Mouse (Mus musculus) neural tube, embryonic 12.5 days (tissue): ENCODE measurements at regions not wholly inside any gene's neighbourhood (a gene's known extent, or its start where the extent isn't known, plus 50 kb on each side); places are given as distances from the start of the nearest gene placed in this dataset.

Experiments used
- ATAC-seq: fragments of 200-750 bp; cut with Nextera tagmentation; 2 replicates; pipeline ENCODE4 v1.8.0; 2017; ENCODE audit warnings: low read depth, mild to moderate bottlenecking, moderate TSS enrichment, moderate library complexity; ENCODE audit not compliant: low FRiP score
- H3K27ac ChIP-seq: fragments of 300-500 bp; sonication (generic); 2 replicates; pipeline ENCODE4 v1.5.1; 2016
- H3K27me3 ChIP-seq: fragments of 300-500 bp; sonication (generic); replicated peaks from 2 replicates; pipeline ENCODE4 v1.6.1; 2016; ENCODE audit warnings: mild to moderate bottlenecking
- H3K36me3 ChIP-seq: fragments of 300-500 bp; sonication (generic); 2 replicates; pipeline ENCODE4 v1.6.1; 2016; ENCODE audit warnings: mild to moderate bottlenecking
- H3K4me1 ChIP-seq: fragments of 300-500 bp; sonication (generic); 2 replicates; pipeline ENCODE4 v1.6.1; 2016
- H3K4me2 ChIP-seq: fragments of 300-500 bp; sonication (generic); replicated peaks from 2 replicates; pipeline ENCODE4 v1.6.1; 2016; ENCODE audit warnings: mild to moderate bottlenecking
- H3K4me3 ChIP-seq: fragments of 300-500 bp; sonication (generic); 2 replicates; pipeline ENCODE4 v1.5.1; 2016
- H3K9ac ChIP-seq: fragments of 300-500 bp; sonication (generic); 2 replicates; pipeline ENCODE4 v1.6.1; 2016; ENCODE audit warnings: mild to moderate bottlenecking
- H3K9me3 ChIP-seq: fragments of 300-500 bp; sonication (generic); 2 replicates; pipeline ENCODE4 v1.6.1; 2016; ENCODE audit warnings: mild to moderate bottlenecking
- WGBS: fragments of 180-500 bp; shearing (Covaris S2); methylation state at CpG from one replicate; pipeline ENCODE4 v1.1.7; 2016; 5-methylcytosine and 5-hydroxymethylcytosine counted together

- Histone ChIP-seq H3K27ac (no peak overlapping the region), H3K4me2 (no peak overlapping the region), H3K9ac (no peak overlapping the region), H3K27me3 (no peaks in the 10 kb centered on the region), H3K4me1 (no peaks in the 10 kb centered on the region), H3K4me3 (no peak overlapping the region), H3K36me3 (no peaks in the 10 kb centered on the region), H3K9me3 (no peaks in the 10 kb centered on the region)
- ATAC-seq, result no peak
- 88% methylated on average over 8 of the region's 8 CpGs for WGBS
These were observed 53.2 kb downstream of the Gm815 start for GRCm38 (mm10) chr19:26938911-26939310.

DNA sequence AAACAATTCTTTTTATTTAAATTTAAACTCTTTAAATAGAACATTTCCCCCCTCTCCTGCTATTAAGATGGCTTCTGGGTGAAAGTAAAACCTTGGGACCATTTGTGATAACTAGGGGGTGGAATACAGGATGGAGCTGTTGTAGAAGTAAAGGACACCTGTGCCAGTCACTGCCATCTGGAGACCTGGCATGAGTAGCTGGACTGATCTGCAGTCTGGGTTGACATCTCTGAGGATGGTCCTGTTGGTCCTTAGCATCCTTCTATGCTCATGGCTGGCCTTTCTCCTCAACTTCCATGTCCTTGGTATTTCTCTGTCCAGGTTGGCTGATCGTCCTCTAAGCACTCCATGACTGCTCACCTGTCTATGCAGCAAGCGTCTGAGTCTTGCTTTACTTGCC lies 58.3 kb downstream of the Gm815 start:
- Histone ChIP-seq H3K9me3 (no peaks in the 10 kb centered on the region), H3K27me3 (no peaks in the 10 kb centered on the region), H3K4me3 (no peak overlapping the region), H3K4me1 (no peaks in the 10 kb centered on the region), H3K36me3 (no peaks in the 10 kb centered on the region), H3K4me2 (no peak overlapping the region), H3K9ac (no peak overlapping the region), H3K27ac (no peak overlapping the region)
- ATAC-seq, result no peak
- WGBS, result 83% methylated on average over 2 of the region's 2 CpGs

- Histone ChIP-seq H3K27me3 (no peaks in the 10 kb centered on the region), H3K4me2 (no peak overlapping the region), H3K27ac (no peak overlapping the region), H3K9ac (no peak overlapping the region), H3K4me1 (no peaks in the 10 kb centered on the region), H3K9me3 (no peaks in the 10 kb centered on the region), H3K4me3 (no peak overlapping the region), H3K36me3 (no peaks in the 10 kb centered on the region)
- WGBS, result 68% methylated on average over 3 of the region's 3 CpGs
- no peak for ATAC-seq
These were observed 60.9 kb downstream of the Gm815 start for GRCm38 (mm10) chr19:26946562-26946961.

GRCm38 (mm10) chr19:26948479-26948878 lies 62.8 kb downstream of the Gm815 start:
- no peak for ATAC-seq
- Histone ChIP-seq H3K4me1 (no peaks in the 10 kb centered on the region), H3K4me2 (no peak overlapping the region), H3K4me3 (no peak overlapping the region), H3K27ac (no peak overlapping the region), H3K9me3 (no peaks in the 10 kb centered on the region), H3K36me3 (no peaks in the 10 kb centered on the region), H3K27me3 (no peaks in the 10 kb centered on the region), H3K9ac (no peak overlapping the region)
- WGBS, result 97% methylated on average over 2 of the region's 2 CpGs

DNA sequence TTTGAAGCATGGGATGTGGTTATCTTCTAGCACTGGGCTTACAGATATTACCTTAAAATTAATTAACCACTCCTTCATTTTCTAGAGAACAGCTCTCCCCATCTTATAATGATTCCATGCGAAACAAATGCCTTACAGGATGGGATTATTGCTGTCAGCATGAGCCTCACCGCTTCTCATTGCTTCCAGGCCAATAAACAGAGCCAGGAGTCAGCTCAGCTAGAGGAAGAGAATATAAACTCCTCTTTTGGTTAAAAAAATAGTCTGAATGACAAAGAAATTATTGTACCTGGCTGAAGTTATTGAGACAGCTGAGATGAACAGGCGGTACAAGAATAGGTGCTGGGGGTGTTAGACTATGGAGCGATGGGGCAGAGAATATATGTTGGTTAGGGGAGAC lies 63.5 kb downstream of the Gm815 start:
- H3K9ac ChIP-seq, result no peak overlapping the region
- 89% methylated on average over 4 of the region's 4 CpGs for WGBS
- no peak for ATAC-seq
- no peak overlapping the region for H3K27ac ChIP-seq
- no peaks in the 10 kb centered on the region for H3K9me3 ChIP-seq
- no peak overlapping the region for H3K4me2 ChIP-seq
- H3K4me3 ChIP-seq, result no peak overlapping the region
- no peaks in the 10 kb centered on the region for H3K4me1 ChIP-seq
- H3K36me3 ChIP-seq, result no peaks in the 10 kb centered on the region
- no peaks in the 10 kb centered on the region for H3K27me3 ChIP-seq

- 82% methylated on average over 8 of the region's 8 CpGs for WGBS
- Histone ChIP-seq H3K9me3 (no peaks in the 10 kb centered on the region), H3K27ac (no peak overlapping the region), H3K27me3 (no peaks in the 10 kb centered on the region), H3K9ac (no peak overlapping the region), H3K4me1 (no peaks in the 10 kb centered on the region), H3K4me3 (no peak overlapping the region), H3K36me3 (no peaks in the 10 kb centered on the region), H3K4me2 (no peak overlapping the region)
- no peak for ATAC-seq
These were observed 67.7 kb downstream of the Gm815 start for GRCm38 (mm10) chr19:26953348-26953747.

DNA sequence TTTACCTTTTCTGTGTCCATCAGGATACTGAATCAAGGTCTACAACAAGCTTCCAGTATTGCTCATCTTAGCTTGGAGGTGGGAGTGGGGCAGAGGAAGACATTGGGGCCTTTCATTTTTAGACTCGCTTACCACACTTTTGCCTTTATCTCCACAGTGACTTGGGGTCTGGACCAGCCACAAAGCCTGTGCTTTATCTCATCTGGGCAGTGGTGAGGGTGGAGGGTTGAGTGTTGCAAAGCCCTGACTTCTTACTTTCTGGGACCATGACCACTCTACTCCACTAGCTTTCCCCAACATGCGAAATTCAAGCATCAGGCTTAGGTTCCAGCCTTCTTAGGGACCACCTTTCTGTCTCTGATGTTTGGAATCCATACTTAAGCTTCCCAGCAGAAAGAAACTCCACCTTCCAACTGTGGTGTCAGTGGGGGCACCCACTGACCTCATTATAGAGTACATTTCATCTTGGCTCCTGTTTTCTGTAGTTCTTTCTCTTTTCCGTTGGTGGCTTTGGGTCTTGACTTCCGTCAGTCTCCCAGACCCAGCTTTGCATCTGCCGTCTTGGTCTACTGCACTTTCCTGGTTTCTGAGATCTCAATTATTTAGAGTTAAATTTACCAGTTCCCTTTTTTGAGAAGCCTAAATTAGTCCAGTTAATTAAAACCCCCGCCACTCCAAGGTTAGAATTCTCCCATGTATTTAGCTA lies 80.5 kb downstream of the Gm815 start:
- H3K9ac ChIP-seq, result no peak overlapping the region
- WGBS, result 91% methylated on average over 6 of the region's 6 CpGs
- ATAC-seq, result no peak

DNA sequence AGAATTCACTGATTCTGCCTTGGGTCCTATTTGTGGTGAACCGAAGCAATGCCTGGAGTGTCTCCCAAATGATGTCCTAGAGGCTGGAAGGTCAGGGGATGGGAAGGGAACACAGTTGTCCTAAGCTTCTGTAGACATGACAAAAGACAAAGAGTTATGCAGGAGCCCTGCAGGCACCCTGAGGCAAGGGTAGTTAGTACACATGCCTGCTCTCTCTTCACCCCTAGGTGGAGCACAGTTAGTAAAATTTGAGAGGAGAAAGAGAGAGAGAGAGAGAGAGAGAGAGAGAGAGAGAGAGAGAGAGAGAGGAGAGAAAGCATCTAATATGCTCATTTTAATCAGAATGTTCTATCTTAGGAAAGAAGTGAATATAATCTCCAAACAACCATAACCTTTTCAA lies 87.4 kb downstream of the Gm815 start:
- WGBS, result 66% methylated on average over 1 of the region's 1 CpGs
- Histone ChIP-seq H3K4me2 (no peak overlapping the region), H3K27me3 (no peaks in the 10 kb centered on the region), H3K4me3 (no peak overlapping the region), H3K27ac (no peak overlapping the region), H3K9ac (no peak overlapping the region), H3K9me3 (no peaks in the 10 kb centered on the region), H3K36me3 (no peaks in the 10 kb centered on the region), H3K4me1 (peaks cover 15% of the 10 kb centered on the region)
- ATAC-seq, result no peak

More for the DNA sequence above, 80.5 kb downstream of the Gm815 start:
- no peaks in the 10 kb centered on the region for H3K4me1 ChIP-seq
- H3K9me3 ChIP-seq, result no peaks in the 10 kb centered on the region
- no peak overlapping the region for H3K4me2 ChIP-seq
- no peaks in the 10 kb centered on the region for H3K36me3 ChIP-seq
- H3K27ac ChIP-seq, result no peak overlapping the region
- no peak overlapping the region for H3K4me3 ChIP-seq
- no peaks in the 10 kb centered on the region for H3K27me3 ChIP-seq

DNA sequence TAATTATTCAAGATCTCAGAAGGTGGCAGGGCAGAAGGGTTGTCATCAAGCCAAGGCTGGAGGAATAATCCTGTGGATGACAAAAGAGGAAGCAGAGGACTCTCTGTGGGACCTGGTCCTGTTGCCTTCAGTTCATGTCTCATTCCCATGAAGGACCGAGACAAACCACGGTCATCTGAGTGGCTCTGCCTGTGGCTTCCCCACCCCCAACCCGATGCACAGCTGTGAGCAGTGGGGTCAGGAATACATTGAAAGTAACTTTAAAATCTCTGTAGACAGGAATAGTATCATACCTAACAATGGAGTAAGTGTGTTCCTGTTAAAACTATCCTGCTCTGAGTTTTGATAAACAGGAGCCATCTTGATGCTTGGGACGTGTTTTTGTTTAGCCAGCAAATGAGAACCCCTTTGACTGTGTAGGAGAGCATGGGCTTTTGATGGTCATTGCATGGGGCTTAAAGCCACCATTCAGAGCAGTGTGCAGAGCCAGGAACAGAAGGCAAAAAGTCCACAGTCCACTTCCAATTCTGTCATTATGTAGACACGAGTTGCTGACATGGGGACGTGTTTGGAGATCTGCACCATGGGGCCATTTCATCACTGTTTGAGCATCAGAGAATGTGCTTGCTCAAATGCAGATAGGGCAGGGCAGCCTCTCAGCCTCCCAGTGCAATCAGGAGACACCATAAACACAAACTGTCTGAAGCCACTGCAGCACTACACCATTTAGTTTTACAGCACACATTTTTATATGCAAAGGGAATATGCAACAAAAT lies 88.3 kb downstream of the Gm815 start:
- Histone ChIP-seq H3K4me2 (no peak overlapping the region), H3K4me3 (no peak overlapping the region), H3K9me3 (no peaks in the 10 kb centered on the region), H3K36me3 (no peaks in the 10 kb centered on the region), H3K27ac (no peak overlapping the region), H3K27me3 (no peaks in the 10 kb centered on the region), H3K9ac (no peak overlapping the region), H3K4me1 (peaks cover 21% of the 10 kb centered on the region)
- WGBS, result 90% methylated on average over 6 of the region's 6 CpGs
- no peak for ATAC-seq

DNA sequence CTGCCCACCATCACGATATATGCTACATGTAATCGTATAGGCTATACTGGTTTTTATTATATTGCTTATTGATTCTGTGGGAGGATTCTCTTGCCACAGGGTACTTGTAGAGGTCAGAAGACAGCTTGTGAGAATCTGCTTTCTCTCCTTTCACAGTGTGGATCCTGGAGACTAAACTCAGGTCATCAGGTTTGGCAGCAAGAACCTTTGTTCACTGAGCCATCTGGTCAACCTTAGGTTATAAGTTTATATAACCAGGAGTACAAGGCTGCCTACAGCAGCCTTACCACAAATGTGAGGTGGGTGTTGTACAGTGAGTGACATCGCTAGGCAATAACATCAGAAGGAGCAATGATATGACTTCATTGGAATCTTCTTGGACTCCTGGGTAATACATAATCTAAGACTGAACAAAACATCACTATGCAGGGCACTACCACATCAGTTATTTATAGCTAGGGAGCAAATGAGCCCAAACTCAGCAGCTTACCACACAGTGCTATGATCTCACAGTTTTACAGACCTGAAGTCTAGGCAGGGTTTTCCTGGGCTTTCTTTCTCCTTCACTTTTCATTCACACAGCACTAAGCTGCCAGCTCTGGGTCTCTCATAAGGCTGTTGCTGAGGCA lies 89.0 kb downstream of the Gm815 start:
- no peak overlapping the region for H3K4me3 ChIP-seq
- no peaks in the 10 kb centered on the region for H3K36me3 ChIP-seq
- no peak for ATAC-seq
- WGBS, result 94% methylated on average over 3 of the region's 3 CpGs
- no peak overlapping the region for H3K27ac ChIP-seq
- H3K4me1 ChIP-seq, result peaks cover 21% of the 10 kb centered on the region
- H3K9me3 ChIP-seq, result no peaks in the 10 kb centered on the region
- H3K27me3 ChIP-seq, result no peaks in the 10 kb centered on the region
- H3K4me2 ChIP-seq, result no peak overlapping the region
- no peak overlapping the region for H3K9ac ChIP-seq

DNA sequence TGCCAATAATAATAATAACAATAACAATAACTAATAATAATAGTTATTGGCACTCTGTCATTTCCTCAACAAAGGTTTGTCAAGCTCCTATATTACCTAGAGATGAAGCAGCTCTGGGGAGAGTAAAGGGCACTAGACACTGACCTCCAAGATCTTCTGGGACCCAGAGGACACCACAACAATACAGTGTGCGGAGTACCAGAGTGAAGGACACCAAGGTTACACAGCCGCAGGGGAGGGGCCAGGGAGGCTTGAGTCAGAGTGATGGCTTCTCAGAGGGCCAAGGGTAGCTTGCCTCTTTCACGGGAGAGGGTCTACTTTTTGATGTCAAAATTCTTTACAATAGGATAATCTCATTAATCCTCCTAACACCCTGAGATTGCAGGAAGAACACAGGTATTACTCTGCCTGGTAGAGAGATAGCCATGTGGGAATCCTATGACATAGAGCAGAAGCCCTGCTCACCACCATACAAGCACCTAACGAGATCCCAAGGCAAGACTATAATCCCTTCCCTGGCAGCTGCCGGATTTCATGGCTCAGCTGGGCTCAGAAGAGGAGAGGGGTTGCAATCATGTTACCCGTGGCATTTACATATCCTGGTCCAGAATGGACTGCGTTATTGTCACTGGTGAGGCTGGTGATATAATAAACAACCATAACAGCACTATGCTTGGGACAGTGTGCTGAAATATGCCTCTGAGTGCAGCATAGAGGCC lies 91.1 kb downstream of the Gm815 start:
- H3K4me3 ChIP-seq, result no peak overlapping the region

More for the DNA sequence above, 91.1 kb downstream of the Gm815 start:
- Histone ChIP-seq H3K9ac (no peak overlapping the region), H3K27ac (no peak overlapping the region), H3K4me1 (peaks cover 21% of the 10 kb centered on the region), H3K27me3 (no peaks in the 10 kb centered on the region), H3K36me3 (no peaks in the 10 kb centered on the region), H3K9me3 (no peaks in the 10 kb centered on the region), H3K4me2 (no peak overlapping the region)
- 54% methylated on average over 7 of the region's 7 CpGs for WGBS
- no peak for ATAC-seq
